Mouse (Mus musculus) neural tube, embryonic 14.5 days (tissue): Measurements from ENCODE around the gene Trmt13. TPM values are rescaled to one million over a fixed set of nuclear protein-coding genes. Genes with fewer than 3 reads are reported as not detected.
"Not testable (repeated sequence)": the region's sequence is repeated elsewhere in the genome, so short reads cannot be mapped to it uniquely, and the experiment has no call there.

ENCODE experiments used
- ATAC-seq: fragments of 200-750 bp; cut with Nextera tagmentation; 2 replicates; pipeline ENCODE4 v1.8.0; 2017; ENCODE audit warnings: low read depth, mild to moderate bottlenecking, moderate TSS enrichment, moderate library complexity
- H3K27ac ChIP-seq: fragments of 300-500 bp; sonication (generic); 2 replicates; pipeline ENCODE4 v1.5.1; 2014; ENCODE audit warnings: low read depth, mild to moderate bottlenecking, control low read depth, low read length, moderate library complexity, mixed read lengths
- H3K27me3 ChIP-seq: fragments of 300-500 bp; sonication (generic); 2 replicates; pipeline ENCODE4 v1.6.1; 2014; ENCODE audit warnings: low read length; ENCODE audit not compliant: control insufficient read depth, insufficient read depth
- H3K36me3 ChIP-seq: fragments of 300-500 bp; sonication (generic); 2 replicates; pipeline ENCODE4 v1.6.1; 2014; ENCODE audit warnings: low read length, mixed read lengths; ENCODE audit not compliant: control insufficient read depth, insufficient read depth
- H3K4me1 ChIP-seq: fragments of 300-500 bp; sonication (generic); 2 replicates; pipeline ENCODE4 v1.6.1; 2014; ENCODE audit warnings: low read length; ENCODE audit not compliant: control insufficient read depth, insufficient read depth
- H3K4me2 ChIP-seq: fragments of 300-500 bp; sonication (generic); 2 replicates; pipeline ENCODE4 v1.6.1; 2014; ENCODE audit warnings: mild to moderate bottlenecking, low read depth, low read length, control low read depth
- H3K4me3 ChIP-seq: fragments of 300-500 bp; sonication (generic); 2 replicates; pipeline ENCODE4 v1.5.1; 2014; ENCODE audit warnings: low read depth, low read length, control low read depth, mixed read lengths
- H3K9ac ChIP-seq: fragments of 300-500 bp; sonication (generic); replicated peaks from 2 replicates; pipeline ENCODE4 v1.6.1; 2014; ENCODE audit warnings: low read depth, mild to moderate bottlenecking, control low read depth, low read length, mixed read lengths
- H3K9me3 ChIP-seq: fragments of 300-500 bp; sonication (generic); 2 replicates; pipeline ENCODE4 v1.6.1; 2016; ENCODE audit warnings: low read length; ENCODE audit not compliant: control insufficient read depth
- WGBS: fragments of 180-500 bp; shearing (Covaris S2); extraction: QIAGEN DNeasy Blood & Tissue Kit; methylation state at CpG from one replicate; pipeline ENCODE4 v1.1.7; 2014; 5-methylcytosine and 5-hydroxymethylcytosine counted together
- polyA plus RNA-seq: library from polyadenylated mRNA; unstranded; fragments of >200 nt; fragmentation: Nextera tagmentation; extraction: Ambion mirVana; gene quantifications from 2 replicates; pipeline ENCODE4 v1.2.1, GENCODE M21; 2014

Gene Trmt13
- polyA plus RNA-seq, 1 experiment from 2014 or later = 32.2 TPM

DNA sequence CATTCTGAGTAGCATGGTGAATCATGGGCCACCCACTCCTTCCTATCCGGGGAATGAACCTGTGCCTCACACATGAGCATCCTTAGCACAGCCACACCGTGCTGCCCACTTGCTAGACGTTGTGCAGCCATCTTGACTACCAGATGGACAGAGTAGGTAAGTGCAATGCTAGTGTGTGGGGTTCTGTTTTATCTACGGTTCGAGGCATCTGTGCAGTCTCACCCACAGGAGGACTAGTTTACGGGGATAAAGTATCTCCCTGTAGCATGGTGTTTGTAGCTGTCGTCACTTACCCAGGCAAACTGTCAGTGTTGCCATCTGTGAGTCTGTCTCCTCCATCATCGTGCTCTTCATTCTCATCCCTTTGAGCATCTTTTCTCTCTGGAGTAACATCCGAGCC, 32.2 kb downstream of the Trmt13 start:
- Histone ChIP-seq H3K27me3 (no peaks in the 10 kb centered on the region), H3K36me3 (peaks cover 41% of the 10 kb centered on the region), H3K9me3 (no peaks in the 10 kb centered on the region), H3K4me1 (no peaks in the 10 kb centered on the region), H3K27ac (no peak overlapping the region), H3K4me3 (no peak overlapping the region), H3K9ac (no peak overlapping the region), H3K4me2 (no peak overlapping the region)
- no peak for ATAC-seq
- WGBS = 95% methylated on average over 9 of the region's 9 CpGs

DNA sequence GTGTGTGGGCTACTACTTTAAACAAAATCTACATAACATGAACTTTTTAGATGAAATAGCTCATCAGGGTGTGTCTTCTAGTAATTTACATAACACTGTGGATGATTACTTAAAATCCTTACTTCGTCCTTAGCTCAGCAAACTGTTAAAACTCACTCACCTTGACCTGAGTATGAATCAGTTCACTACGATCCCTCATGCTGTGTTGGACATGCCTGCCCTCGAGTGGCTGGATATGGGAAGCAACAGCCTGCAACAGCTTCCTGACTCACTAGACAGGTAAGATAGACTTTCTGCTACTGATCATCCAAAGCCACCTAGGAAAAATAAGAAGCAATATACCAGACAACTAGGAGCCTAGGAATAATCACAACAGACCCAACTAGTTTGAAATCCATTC, 37.1 kb downstream of the Trmt13 start:
- no peak for ATAC-seq
- H3K9ac ChIP-seq = no peak overlapping the region
- no peaks in the 10 kb centered on the region for H3K4me1 ChIP-seq
- no peak overlapping the region for H3K4me2 ChIP-seq
- no peaks in the 10 kb centered on the region for H3K9me3 ChIP-seq
- H3K36me3 ChIP-seq = peaks cover 14% of the 10 kb centered on the region
- H3K27me3 ChIP-seq = no peaks in the 10 kb centered on the region
- H3K27ac ChIP-seq = no peak overlapping the region
- H3K4me3 ChIP-seq = no peak overlapping the region
- 56% methylated on average over 3 of the region's 3 CpGs for WGBS

DNA sequence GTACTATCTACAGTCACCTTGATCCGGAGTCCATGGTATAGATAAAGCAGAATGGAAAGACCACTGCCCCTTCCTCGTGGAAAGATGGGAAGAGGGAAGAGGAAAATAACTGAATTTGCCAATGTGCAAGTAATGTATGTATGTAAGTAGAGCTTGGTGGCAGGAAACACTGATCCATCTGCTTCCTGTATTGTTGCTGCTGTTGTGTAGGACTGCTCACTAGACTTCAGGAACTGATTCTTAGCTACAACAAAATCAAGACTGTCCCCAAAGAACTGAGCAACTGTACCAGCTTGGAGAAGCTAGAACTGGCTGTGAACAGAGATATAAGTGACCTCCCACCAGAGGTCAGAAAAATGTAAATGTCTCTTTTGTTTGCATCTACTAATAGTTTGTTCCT, 43.8 kb downstream of the Trmt13 start:
- Histone ChIP-seq H3K4me3 (no peak overlapping the region), H3K4me1 (no peaks in the 10 kb centered on the region), H3K27ac (no peak overlapping the region), H3K4me2 (no peak overlapping the region), H3K9me3 (no peaks in the 10 kb centered on the region), H3K36me3 (no peaks in the 10 kb centered on the region), H3K9ac (no peak overlapping the region), H3K27me3 (no peaks in the 10 kb centered on the region)
- ATAC-seq = no peak
- WGBS = 79% methylated on average over 2 of the region's 2 CpGs

DNA sequence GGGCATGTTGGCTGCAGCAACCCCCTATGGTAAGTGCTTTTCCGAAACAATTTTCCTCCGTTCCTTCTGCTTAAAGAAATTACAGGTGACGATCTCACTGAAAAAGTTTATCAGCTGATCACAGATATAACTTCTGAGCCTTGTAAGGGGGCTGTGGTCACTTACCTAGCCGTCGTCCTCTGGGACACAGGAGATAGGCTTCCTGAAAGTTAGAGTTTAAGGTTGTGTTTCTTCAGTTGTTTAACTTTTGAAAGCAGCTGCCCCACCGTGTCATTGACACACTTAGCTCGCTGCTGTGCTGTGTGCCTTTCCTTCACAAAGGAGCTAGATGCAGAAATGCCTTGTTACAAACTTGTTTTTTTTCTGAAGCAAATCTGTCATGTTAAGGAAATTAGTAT, 51.3 kb downstream of the Trmt13 start:
- H3K4me2 ChIP-seq = no peak overlapping the region
- no peak overlapping the region for H3K27ac ChIP-seq
- H3K27me3 ChIP-seq = no peaks in the 10 kb centered on the region
- WGBS = 86% methylated on average over 7 of the region's 7 CpGs
- H3K4me1 ChIP-seq = no peaks in the 10 kb centered on the region
- H3K4me3 ChIP-seq = no peak overlapping the region
- H3K9ac ChIP-seq = no peak overlapping the region
- ATAC-seq = no peak
- H3K36me3 ChIP-seq = no peaks in the 10 kb centered on the region
- no peaks in the 10 kb centered on the region for H3K9me3 ChIP-seq

DNA sequence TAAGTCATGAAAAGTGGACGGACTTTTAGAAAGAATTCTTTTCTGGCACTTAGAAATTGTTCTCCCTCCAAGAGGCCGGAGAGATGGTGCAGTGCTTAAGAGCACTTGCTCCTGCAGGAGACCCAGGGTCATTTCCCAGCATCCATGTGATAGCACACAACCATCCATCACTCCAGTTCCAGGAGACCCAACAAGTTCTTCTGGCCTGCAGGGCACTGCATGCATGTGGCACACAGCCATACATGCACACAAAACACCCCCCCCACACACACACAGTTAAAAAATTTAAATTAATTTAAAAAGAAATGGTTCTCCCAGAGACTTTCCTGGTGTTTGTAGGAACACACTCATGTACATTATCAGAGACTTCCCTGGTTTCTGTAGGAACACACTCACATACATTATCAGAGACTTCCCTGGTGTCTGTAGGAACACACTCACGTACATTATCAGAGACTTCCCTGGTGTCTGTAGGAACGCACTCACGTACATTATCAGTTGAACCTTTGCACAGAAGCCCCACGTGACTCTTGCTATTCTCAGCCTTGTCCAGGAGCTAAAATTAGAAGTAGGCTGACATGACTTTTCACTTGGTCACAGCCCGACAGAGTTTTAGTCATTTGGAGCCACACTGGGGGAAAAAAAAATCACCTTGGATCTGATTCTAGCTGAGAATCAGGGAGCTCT, 51.8 kb downstream of the Trmt13 start, which contains the start of gene Lrrc39:
Gene Lrrc39 (plus strand): TSS at position 566 of the 687 bp plus-strand sequence.
- Histone ChIP-seq H3K36me3 (no peaks in the 10 kb centered on the region), H3K9me3 (no peaks in the 10 kb centered on the region), H3K27me3 (no peaks in the 10 kb centered on the region), H3K4me1 (no peaks in the 10 kb centered on the region), H3K4me3 (no peak within 1 kb of the TSS), H3K27ac (no peak within 1 kb of the TSS), H3K9ac (no peak within 1 kb of the TSS), H3K4me2 (no peak within 1 kb of the TSS)
- ATAC-seq = no peak
- 84% methylated on average over 7 of the region's 7 CpGs for WGBS

DNA sequence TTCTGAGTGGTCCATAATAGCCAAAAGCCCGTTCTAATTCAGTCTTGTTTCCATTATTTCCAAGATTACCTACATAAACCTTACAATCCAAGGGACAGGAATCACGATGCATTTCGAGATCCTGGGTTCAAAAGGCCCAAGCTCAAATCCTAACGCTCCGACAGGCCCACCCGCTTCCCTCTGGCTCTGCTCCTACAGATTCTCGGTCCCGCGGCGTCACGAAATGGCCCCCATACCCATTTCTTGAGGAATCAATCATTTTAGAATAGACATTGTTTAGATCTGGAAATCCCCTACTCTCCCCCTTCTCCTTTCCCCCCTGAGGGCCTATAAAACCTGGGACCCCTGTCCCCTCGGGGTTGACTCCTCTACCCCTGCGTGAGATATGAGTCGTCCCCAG, 53.1 kb downstream of the Trmt13 start:
- ATAC-seq, H3K27me3 ChIP-seq, H3K27ac ChIP-seq, H3K4me2 ChIP-seq, H3K4me1 ChIP-seq, H3K36me3 ChIP-seq, H3K9ac ChIP-seq, H3K4me3 ChIP-seq, H3K9me3 ChIP-seq: not testable (repeated sequence)
- 98% methylated on average over 13 of the region's 14 CpGs for WGBS

DNA sequence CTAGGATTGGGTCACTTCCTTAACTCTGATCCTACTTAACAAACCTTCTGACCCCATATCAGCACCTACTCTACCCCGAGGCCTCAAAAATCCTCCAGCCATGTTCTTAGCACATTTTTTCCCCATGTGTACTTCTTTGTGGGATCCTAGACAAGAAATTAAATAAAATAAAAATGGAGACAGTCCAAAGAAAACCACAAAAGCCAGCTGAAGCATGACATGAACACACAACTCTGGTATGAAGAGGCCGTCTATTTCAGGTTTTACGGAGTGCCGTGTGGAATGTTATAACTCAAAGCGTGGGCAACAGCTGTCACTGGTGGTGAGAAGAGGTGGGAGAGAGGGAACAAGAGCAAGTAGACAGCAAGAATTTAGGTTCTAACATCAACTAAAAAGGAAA, 63.0 kb downstream of the Trmt13 start:
- no peaks in the 10 kb centered on the region for H3K27me3 ChIP-seq
- no peak overlapping the region for H3K9ac ChIP-seq
- no peak overlapping the region for H3K4me3 ChIP-seq
- 97% methylated on average over 5 of the region's 5 CpGs for WGBS
- H3K36me3 ChIP-seq = peaks cover 3% of the 10 kb centered on the region
- ATAC-seq = no peak
- no peak overlapping the region for H3K4me2 ChIP-seq
- H3K9me3 ChIP-seq = no peaks in the 10 kb centered on the region
- no peak overlapping the region for H3K27ac ChIP-seq
- H3K4me1 ChIP-seq = no peaks in the 10 kb centered on the region

DNA sequence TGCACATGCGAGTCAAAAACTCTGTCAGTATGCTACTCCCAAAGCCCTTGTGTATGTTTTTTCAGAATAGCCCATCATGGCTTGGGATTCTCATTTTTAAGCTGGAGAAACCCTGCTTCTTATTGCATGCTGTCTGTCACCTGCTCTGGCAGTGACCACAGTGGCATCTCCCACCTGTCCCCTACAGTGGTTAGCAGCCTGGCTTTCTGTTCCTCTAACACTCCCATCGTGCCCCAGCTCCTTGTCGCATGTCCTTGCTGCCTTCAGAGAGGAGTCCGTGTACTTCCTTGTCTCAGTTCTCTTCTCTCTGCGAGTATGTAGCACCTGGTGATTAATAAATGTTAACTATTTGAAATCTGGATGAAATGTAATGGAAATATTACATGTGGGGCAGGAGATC, 67.0 kb downstream of the Trmt13 start:
- no peak overlapping the region for H3K27ac ChIP-seq
- no peak overlapping the region for H3K4me2 ChIP-seq
- H3K36me3 ChIP-seq = peaks cover 9% of the 10 kb centered on the region
- no peak overlapping the region for H3K4me3 ChIP-seq
- H3K9me3 ChIP-seq = no peaks in the 10 kb centered on the region
- 89% methylated on average over 5 of the region's 5 CpGs for WGBS
- H3K27me3 ChIP-seq = no peaks in the 10 kb centered on the region
- no peak overlapping the region for H3K9ac ChIP-seq
- no peak for ATAC-seq
- no peaks in the 10 kb centered on the region for H3K4me1 ChIP-seq

DNA sequence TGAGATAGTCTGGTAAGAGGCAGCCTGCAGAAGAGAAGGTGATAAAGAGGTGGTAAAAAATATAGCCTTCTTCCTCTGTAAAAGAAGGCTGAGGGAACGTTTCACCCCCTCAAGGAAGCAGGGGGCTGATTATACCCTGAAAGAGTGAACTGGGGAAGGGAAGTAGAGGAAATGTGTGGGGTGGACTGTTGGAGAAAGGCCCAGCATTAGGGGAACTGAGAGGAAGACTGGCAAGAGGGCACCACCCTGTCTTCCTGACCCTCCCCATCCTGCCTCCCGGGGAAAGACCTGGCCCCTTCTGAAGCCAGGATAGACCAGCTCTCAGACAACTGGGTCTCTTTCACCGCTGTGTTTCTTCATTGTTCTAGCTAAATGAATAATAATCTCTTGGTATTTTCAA, 71.9 kb downstream of the Trmt13 start:
- Histone ChIP-seq H3K4me1 (no peaks in the 10 kb centered on the region; the same call in 1 of the 2 replicates), H3K36me3 (peaks cover 25% of the 10 kb centered on the region), H3K4me2 (no peak overlapping the region), H3K9ac (no peak overlapping the region), H3K9me3 (no peaks in the 10 kb centered on the region), H3K4me3 (no peak overlapping the region), H3K27me3 (no peaks in the 10 kb centered on the region), H3K27ac (no peak overlapping the region)
- 59% methylated on average over 3 of the region's 3 CpGs for WGBS
- no peak for ATAC-seq
